Mouse (Mus musculus) stomach, adult 2 months (tissue): ENCODE measurements around the gene Pick1. TPM values are rescaled to one million over a fixed set of nuclear protein-coding genes. Genes with fewer than 3 reads are reported as not detected.

Experiments used
- polyA plus RNA-seq: library from polyadenylated mRNA; depleted of rRNA; stranded (reverse); fragments of >200 nt; gene quantifications from 2 replicates; pipeline ENCODE4 v1.2.3, GENCODE M21; 2012; rRNA removed

Gene Pick1
- polyA plus RNA-seq: 22.0 and 22.7 TPM in 2 replicates

GRCm38 (mm10) chr15:79229058-79229821 is at the start of gene Pick1, which contains the start of gene Gm49486:
TSS of gene Pick1 (plus strand) at chr15:79229173.
TSS of gene Gm49486 (plus strand) at chr15:79229391.

GRCm38 (mm10) chr15:79254661-79255060 is 25.7 kb downstream of the Pick1 start, which contains the start of gene Slc16a8:
TSS of gene Slc16a8 (minus strand) at chr15:79254761.

GRCm38 (mm10) chr15:79285399-79285798 is 56.4 kb downstream of the Pick1 start, which contains the start of gene Baiap2l2:
TSS of gene Baiap2l2 (minus strand) at chr15:79285537.

Other genes with a start within 250 kb of the Pick1 start
- 63.2 and 88.2 TPM in 2 replicates for gene H1f0, start 200.7 kb upstream of the Pick1 start, polyA plus RNA-seq
- gene Galr3, start 187.3 kb upstream of the Pick1 start, polyA plus RNA-seq: 2.5 and 5.2 TPM in 2 replicates
- 65.3 and 91.0 TPM in 2 replicates for gene Ankrd54, start 166.3 kb upstream of the Pick1 start, polyA plus RNA-seq
- 56.8 and 56.9 TPM in 2 replicates for gene Eif3l, start 154.0 kb upstream of the Pick1 start, polyA plus RNA-seq
- gene Micall1, start 120.3 kb upstream of the Pick1 start, polyA plus RNA-seq: 15.1 and 17.8 TPM in 2 replicates
- gene Polr2f, start 88.2 kb upstream of the Pick1 start, polyA plus RNA-seq: 39.6 and 43.3 TPM in 2 replicates
- gene 1700088E04Rik, start 87.9 kb upstream of the Pick1 start, polyA plus RNA-seq: 1.8 and 2.7 TPM in 2 replicates
- gene Sox10, start 63.9 kb upstream of the Pick1 start, polyA plus RNA-seq: 3.5 and 5.8 TPM in 2 replicates
- gene Gm49486, start 218 bp downstream of the Pick1 start, polyA plus RNA-seq: 0.08 TPM in 1 of 2 replicates, not detected in the other
- 0.37 TPM in 1 of 2 replicates, not detected in the other for gene Slc16a8, start 25.6 kb downstream of the Pick1 start, polyA plus RNA-seq
- gene Baiap2l2, start 56.4 kb downstream of the Pick1 start, polyA plus RNA-seq: 3.0 and 7.2 TPM in 2 replicates
- 8.7 and 8.8 TPM in 2 replicates for gene Pla2g6, start 99.2 kb downstream of the Pick1 start, polyA plus RNA-seq
- gene Maff, start 117.4 kb downstream of the Pick1 start, polyA plus RNA-seq: 4.7 and 12.1 TPM in 2 replicates
- 60.1 and 85.2 TPM in 2 replicates for gene Tmem184b, start 174.4 kb downstream of the Pick1 start, polyA plus RNA-seq
- gene Csnk1e, start 226.4 kb downstream of the Pick1 start, polyA plus RNA-seq: 15.0 and 15.3 TPM in 2 replicates